Mouse (Mus musculus) cerebellum, postnatal 4 days (tissue): ENCODE measurements around the gene Wnk4.

Source experiments
- DNase-seq, 2 experiments: peaks; one replicate each; pipeline ENCODE4 v3.0.0; 2022; ENCODE audit warnings: low spot score in 2 of 2, mixed read lengths in 1 of 2

Wnk4 gene

GRCm38 (mm10) chr11:101259948-101260825 lies at the start of gene Wnk4:
TSS of gene Wnk4 (plus strand) at chr11:101260567.
- DNase-seq: peak; percentile 28 to 34

GRCm38 (mm10) chr11:101211970-101212369 lies 48.4 kb upstream of the Wnk4 start:
- DNase-seq: no peak

DNA sequence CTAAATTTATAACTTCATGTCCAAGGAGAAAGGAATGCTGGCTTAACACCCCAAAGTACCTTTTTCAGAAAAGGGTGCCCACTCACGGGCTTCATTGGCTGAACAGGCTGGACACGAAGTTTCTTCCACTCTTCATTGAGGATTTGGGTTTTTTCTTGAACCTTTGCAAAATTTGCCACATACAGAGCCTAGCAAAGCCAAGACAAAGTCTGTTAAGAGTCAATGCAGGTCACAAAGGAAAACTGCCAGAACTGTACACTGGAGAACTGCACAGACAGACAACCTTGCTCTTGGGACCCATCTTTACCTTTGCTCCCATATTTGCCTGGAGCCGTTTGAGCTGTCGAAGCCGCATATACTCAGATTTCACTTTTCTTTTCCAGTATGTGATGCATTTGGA lies 43.4 kb upstream of the Wnk4 start:
- no peak for DNase-seq

DNA sequence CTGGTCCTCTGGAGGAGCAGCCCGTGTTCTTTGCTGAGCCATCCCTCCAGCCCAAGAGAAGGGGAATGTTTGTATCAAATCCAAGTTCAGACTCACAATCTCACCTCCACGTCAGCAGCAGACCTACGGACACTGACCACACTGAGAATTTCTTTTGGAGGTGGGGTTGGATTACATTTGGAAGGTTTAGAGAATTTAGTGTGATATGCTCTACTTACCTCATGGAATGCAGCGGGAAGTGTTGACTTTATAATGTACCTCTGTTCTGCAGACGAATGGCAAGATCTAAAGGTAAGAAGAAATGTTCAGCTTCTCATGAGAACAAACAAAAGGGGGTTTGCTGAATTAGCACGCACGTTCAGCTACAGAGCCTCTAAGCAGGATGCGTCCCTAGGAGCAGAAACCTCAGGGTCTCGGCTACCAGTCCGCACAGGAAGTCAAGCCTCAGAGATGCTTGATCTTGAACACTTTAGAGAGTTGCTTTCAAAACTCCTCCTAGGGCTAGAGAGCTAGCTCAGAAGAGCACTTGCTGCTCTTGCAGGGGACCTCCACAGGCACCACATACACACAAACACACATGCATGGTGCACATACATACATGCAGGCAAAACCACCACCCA lies 41.8 kb upstream of the Wnk4 start:
- no peak for DNase-seq

DNA sequence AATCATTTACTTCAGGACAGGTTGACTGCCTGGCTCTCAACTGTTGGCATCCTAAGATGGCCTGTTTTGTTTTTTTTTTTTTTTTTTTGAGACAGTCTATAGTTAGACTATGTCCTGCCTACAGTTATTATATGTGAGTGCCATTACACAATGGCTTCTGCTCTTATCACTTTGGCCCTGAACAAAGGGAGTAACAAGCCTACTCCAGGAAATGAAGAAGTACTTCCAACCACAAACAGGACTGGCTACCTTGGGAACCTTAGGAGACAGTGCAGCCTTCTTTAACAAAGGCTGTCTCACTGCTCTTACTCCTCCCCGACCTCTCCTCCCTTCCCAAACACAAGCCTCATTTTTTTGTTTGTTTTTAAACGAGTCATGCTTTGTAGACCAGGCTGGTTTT lies 39.5 kb upstream of the Wnk4 start:
- DNase-seq: no peak

GRCm38 (mm10) chr11:101221306-101221986 lies 38.9 kb upstream of the Wnk4 start:
- DNase-seq: no peak

DNA sequence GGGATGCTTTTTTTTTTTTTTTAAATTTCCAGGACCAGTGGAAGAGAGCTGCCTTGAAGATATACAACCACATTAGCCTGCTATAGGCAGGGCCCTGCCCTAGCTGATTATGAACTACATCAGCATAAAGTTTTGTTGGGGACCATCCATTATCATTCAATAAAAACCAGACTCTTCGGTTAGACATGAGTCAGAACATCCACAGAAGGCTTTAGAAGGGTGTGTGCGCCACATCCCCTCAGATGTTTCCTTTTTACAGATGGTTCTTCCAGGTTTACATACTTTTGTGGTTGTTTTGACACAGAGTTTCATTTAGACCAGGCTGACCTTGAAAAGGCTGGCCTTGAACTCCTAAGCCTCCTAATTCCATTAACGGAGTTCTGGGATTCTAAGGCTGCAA lies 36.0 kb upstream of the Wnk4 start:
- DNase-seq: no peak

DNA sequence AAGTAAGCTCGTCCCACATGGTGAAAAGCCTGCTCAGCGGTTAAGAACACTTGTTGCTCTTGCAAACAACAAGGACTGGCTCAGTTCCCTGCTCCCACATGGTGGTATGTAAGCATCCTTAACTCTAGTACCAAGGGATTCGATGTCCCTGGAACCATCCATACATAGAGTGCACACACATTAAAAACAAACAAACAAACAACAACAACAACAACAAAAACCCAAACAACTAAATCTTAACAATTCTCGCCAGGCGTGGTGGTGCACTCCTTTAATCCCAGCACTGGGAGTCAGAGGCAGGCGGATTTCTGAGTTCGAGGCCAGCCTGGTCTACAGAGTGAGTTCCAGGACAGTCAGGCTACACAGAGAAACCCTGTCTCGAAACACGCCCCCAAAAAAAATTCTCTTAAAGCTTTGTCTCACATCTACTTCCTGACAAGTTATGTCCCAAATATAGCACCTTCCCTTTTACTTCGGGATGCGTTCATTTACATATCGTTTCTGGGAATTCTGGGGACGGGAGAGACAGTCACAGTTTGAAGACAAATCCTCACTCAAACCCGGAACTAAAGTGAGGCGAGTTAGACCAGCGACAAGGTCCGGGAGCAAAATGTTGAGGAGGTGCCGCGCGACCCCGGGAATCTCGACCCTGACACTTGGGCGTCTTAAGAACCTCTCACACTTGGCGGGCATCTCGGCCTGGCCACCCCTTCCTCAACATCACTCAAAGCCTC lies 34.9 kb upstream of the Wnk4 start:
- no peak for DNase-seq

- peak; percentile 82 to 85 for DNase-seq
Observed at GRCm38 (mm10) chr11:101226065-101226701, 34.2 kb upstream of the Wnk4 start, which contains the start of gene Ezh1. TSS of gene Ezh1 (minus strand) at chr11:101226463.

- DNase-seq: peak; percentile 32 to 70
Observed at GRCm38 (mm10) chr11:101229361-101229900, 30.9 kb upstream of the Wnk4 start.

GRCm38 (mm10) chr11:101230061-101230511 lies 30.3 kb upstream of the Wnk4 start:
- DNase-seq: no peak

- DNase-seq: no peak
Observed at GRCm38 (mm10) chr11:101230526-101230925, 29.8 kb upstream of the Wnk4 start.

- DNase-seq: peak in 1 of 2 experiments; percentile 24
Observed at GRCm38 (mm10) chr11:101230991-101231871, 29.1 kb upstream of the Wnk4 start.

- no peak for DNase-seq
Observed at GRCm38 (mm10) chr11:101232010-101232839, 28.1 kb upstream of the Wnk4 start.

DNA sequence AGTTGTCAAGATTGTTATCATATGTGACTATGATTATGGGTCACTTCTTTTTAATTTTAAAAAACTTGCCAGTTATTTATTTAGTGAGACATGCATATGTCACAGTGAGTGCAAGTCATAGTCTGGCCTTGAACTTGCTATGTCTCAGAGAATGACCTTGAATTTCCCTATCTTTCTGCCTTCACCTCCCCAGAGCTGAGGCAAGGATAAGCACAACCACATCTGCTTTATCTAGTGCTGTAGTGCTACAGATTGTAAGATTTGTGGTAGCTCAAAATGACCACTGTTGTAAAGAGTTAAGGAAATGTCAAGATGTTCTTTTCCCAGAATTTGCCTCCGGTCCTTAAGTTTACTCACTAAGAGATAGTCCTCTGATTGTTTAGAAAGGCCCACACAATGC lies 27.1 kb upstream of the Wnk4 start:
- DNase-seq: no peak

DNA sequence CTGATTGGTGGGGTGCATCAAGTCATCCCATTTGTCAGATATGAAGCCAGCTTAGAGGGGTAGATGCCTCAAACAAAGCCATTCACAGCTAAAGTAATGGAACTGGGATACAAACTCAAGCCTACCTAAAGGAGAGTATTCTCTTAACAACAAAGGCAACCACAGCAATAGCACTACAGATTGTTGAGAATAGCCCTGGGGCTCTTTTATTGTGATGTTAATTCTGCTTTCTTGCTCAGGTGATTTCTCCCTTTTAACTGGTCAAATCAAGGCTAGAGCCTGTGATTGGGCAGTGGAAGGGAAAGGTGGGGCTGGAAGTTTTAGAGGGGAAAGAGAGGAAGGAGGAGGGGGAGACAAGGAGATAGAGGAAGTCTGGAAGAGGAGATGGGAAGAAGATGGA lies 26.2 kb upstream of the Wnk4 start:
- no peak for DNase-seq

- no peak for DNase-seq
Observed at GRCm38 (mm10) chr11:101235429-101235828, 24.9 kb upstream of the Wnk4 start.

GRCm38 (mm10) chr11:101236782-101237181 lies 23.6 kb upstream of the Wnk4 start:
- DNase-seq: no peak

DNA sequence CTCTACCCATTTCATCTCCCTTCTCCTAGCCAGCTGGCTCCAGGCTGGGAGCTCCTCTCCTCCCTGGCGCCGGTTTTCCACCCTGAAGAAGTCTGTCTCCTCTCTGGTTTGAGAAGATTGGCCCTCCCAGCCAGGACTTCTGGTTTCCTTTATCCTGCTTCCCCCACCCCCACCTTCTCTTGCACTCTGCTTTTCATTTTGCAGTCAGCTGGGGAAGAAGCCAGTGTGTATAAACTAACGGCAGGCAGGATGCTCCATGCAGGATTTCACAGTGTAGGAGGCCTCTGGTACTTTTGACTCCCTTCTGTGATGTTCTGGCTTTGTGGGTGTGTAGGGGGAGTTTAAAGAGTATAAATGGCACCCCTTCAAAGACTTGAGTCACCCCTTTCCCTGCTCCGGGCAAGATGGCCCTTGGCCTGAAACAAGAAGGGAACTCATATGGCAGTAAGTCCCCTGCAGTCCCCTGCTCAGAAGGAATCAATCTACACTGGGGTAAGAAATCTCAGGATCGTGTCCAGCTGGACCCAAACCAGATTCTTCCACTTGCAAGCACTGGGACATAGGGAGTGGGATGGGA lies 22.2 kb upstream of the Wnk4 start:
- DNase-seq: peak in 1 of 2 experiments; percentile 45
